Mouse (Mus musculus): ENCODE measurements at regions not wholly inside any gene's neighbourhood (a gene's known extent, or its start where the extent isn't known, plus 50 kb on each side); places are given as distances from the start of the nearest gene placed in this dataset.

- DNase-seq (ENCODE audit: inconsistent ontology term), result no peak
Observed at GRCm38 (mm10) chr4:142641069-142641468, 401.9 kb upstream of the Kazn start.

- DNase-seq (ENCODE audit: inconsistent ontology term), result no peak
Observed at GRCm38 (mm10) chr4:142639340-142639733, 400.1 kb upstream of the Kazn start.

- DNase-seq (ENCODE audit: inconsistent ontology term), result no peak
Observed at GRCm38 (mm10) chr4:142638733-142639339, 399.6 kb upstream of the Kazn start.

GRCm38 (mm10) chr4:142638057-142638456, 398.9 kb upstream of the Kazn start:
- DNase-seq (ENCODE audit: inconsistent ontology term), result no peak

DNA sequence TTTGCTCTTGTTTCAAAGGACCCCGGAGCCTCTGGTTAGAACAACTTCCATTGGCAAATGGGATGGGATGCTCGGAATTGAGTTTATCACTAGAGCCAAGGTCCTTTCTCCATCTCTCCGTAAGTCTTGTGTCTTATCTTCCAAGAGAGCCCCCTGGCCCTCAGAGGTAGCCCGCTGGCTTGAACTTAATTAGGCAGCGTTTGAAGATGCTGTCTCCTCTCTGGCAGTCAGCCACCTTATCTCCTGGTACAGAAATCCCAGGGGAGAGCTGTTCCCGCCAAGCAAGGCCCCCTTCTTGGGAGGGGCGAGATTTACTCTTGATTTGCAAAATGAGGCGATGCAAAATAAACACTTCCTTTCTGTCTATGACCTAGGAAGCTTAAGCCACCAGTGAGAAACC, 395.2 kb upstream of the Kazn start:
- DNase-seq (ENCODE audit: inconsistent ontology term), result no peak

GRCm38 (mm10) chr4:142633667-142634350, 394.6 kb upstream of the Kazn start:
- no peak for DNase-seq (ENCODE audit: inconsistent ontology term)

DNA sequence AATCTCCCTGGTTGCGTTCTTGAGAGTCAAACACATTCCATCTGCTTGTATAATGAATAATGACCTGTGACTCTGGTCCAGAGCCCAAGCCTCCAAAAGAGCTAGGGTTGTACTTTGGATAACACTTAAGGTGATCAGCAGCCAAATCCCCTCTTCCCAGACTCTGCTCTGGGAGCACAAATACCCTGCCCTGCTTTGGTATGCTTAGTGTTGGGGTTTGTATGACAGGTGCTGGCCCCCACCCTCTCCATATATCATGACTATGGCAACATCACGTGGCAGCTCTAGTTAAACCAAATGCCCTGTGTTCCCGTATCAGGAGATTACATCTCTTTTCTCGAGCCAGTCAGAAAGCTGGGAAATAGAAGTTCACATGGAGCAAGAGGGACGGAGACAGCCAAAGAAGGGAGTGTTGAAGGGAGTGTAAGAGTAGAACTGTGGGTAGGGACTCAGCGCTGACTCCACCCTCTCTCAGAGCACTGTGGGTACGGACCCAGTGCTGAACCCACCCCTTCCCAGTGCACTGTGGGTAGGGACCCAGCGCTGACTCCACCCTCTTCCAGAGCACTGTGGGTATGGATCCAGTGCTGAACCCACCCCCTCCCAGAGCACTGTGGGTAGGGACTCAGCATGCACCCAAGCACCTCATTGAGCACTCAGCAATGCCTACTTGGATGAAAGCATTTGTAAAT, 387.4 kb upstream of the Kazn start:
- no peak for DNase-seq (ENCODE audit: inconsistent ontology term)

DNA sequence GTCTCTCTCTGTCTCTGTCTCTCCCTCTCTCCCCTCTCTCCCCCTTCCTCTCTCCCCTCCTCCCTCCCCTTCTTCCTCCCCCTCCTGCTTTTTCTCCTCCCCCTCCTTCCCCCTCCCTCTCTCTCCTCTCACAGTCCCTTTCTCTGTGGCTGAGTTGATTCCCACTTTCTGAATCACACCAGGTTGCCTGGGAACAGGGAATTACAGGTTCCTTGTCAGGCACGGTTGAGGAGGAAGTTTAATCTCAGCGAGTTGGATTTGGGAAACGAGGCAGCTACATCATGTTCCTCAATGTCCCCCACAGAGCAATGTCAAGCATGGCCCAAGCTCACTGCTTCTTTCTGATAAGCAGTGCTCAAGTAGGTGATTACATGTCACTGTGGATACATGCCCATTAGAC, 386.3 kb upstream of the Kazn start:
- DNase-seq (ENCODE audit: inconsistent ontology term), result no peak

DNA sequence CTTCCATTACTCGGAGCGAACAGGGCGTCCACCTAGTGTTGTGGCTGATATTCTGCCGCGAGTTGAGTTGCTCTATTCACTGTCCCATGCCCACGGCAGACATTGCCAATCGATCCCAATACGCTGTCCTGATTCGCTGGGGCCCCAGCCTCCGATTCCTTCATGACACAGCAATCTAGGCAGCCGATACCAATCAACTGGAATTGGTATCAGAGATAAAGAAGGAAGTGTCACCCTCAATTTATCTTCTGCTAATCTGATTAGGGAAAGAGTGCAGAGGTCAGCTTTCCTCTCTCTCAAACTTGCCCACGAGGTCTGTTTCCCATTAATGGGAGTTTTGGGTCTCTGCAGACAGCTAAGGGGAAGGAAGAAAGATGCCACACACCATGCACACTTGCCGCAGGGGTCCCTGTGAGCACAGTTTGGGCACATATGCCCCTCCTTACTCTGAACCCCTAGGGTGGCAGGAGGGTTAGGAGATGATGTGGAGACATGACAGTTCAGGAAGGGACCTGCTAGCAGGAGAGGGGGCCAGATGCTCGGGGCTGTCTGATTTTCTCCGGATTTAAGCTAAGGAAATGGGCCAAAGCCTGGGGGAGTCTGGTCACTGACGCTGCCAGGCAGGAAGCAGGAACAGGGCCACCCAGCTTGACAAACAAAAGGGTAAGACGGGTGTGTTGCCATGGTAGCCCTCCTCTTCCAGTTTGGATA, 383.1 kb upstream of the Kazn start:
- DNase-seq (ENCODE audit: inconsistent ontology term), result no peak

DNA sequence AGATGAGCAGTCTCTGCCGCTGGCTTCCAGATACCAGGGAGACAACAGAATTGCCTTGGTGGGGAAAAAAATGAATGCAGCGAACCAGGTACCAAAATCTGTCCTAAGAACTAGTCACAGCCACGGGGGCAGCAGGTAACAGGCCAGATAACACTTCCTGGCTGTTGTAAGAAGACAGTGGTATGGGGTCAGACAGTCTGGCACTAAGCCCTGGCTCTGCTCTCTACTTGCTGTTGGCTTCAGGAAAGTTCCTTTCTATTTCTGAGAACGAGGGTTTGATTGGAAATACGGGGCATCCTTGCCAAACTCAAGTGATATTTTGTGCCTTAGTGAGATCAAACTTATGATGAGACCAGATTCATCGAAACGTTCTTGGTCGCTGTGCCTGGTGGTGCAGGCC, 380.2 kb upstream of the Kazn start:
- no peak for DNase-seq (ENCODE audit: inconsistent ontology term)

GRCm38 (mm10) chr4:142618770-142619169, 379.6 kb upstream of the Kazn start:
- DNase-seq (ENCODE audit: inconsistent ontology term), result no peak

GRCm38 (mm10) chr4:142617676-142618075, 378.5 kb upstream of the Kazn start:
- no peak for DNase-seq (ENCODE audit: inconsistent ontology term)

- no peak for DNase-seq (ENCODE audit: inconsistent ontology term)
Observed at GRCm38 (mm10) chr4:142616901-142617300, 377.7 kb upstream of the Kazn start.

DNA sequence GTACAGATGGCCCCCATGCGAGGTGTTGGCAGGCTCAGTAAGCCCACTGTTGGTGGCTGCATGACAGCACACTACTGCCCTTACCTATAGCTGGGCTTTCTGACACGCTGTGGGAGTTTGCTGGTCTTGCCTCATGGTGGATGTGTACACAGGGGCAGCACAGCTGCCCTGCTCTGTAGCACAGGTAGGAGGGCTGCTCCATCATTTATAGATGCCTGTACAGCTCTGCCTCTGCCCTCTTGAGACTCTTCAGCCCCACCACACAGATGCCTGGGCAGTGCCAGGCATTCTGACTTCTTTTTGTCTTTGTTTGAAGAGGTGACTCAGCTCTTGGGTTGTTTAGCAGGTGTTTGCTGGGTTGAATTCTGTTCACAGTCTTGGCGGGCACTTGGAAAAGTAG, 365.9 kb upstream of the Kazn start:
- DNase-seq (ENCODE audit: inconsistent ontology term), result no peak

- peak; percentile 75 for DNase-seq (ENCODE audit: inconsistent ontology term)
Observed at GRCm38 (mm10) chr4:142597214-142597613, 358.0 kb upstream of the Kazn start.

DNA sequence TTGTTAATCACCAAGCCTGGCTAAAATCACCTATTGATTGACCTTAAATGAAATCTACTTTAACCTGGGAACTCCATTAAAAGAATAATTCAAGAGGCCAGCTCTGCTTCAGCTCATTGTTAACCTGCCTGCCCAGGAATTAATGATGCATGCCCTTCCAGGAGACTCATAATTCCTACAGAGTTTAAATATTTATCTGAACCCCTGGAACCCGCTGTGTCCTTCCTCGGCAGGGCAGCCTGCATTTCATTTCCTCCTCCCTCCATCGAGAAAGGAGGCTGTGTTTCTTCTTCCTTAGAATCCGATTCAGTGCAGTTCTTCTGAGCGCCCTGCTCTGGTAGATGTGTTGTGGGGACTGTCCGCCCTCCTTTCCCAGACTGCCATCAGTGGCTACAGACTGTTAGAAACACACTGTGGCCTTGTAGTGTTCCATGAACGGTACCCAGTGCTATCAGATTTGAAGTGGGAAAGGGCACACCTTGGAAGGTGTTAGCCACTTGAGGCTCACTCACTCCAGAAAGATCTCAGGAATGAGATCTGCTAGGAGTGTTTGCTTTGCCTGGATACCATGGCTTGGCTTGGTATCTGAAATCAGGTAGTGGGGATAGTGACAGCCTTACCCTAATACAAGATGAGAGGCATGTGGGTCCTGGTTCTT, 350.0 kb upstream of the Kazn start:
- DNase-seq (ENCODE audit: inconsistent ontology term), result no peak

- DNase-seq (ENCODE audit: inconsistent ontology term), result no peak
Observed at GRCm38 (mm10) chr4:142588418-142589083, 349.4 kb upstream of the Kazn start.

- DNase-seq (ENCODE audit: inconsistent ontology term), result no peak
Observed at GRCm38 (mm10) chr4:142587345-142588035, 348.3 kb upstream of the Kazn start.

GRCm38 (mm10) chr4:142578536-142578935, 339.3 kb upstream of the Kazn start:
- DNase-seq (ENCODE audit: inconsistent ontology term), result no peak

DNA sequence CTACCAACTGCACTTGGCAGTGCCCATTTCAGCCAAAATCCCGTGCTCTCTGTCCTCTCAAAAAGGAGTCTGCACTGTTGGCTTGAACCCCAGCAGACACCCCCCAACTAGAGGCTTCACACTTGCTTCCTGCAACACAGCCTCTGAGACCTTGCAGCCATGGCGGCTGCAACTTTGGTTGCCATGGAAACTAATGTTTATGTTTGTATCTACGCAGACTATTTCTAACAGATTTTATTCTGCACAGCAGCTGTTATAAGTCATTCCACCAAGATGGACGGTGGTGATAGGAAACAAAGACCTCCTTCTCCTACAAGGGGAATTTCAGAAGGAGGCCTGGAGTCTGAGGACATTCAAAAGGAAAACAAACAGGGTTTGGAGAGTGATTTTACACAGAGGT, 338.3 kb upstream of the Kazn start:
- DNase-seq (ENCODE audit: inconsistent ontology term), result no peak

- DNase-seq (ENCODE audit: inconsistent ontology term), result no peak
Observed at GRCm38 (mm10) chr4:142574528-142574927, 335.3 kb upstream of the Kazn start.
